Mouse (Mus musculus) hindbrain, embryonic 14.5 days (tissue): ENCODE results near the gene Fam234b. TPM values are rescaled to one million over a fixed set of nuclear protein-coding genes. Genes with fewer than 3 reads are reported as not detected.

Experiments
- ATAC-seq: fragments of 200-750 bp; cut with Nextera tagmentation; 2 replicates; pipeline ENCODE4 v1.8.0; 2017; ENCODE audit warnings: moderate number of reproducible peaks, mild to moderate bottlenecking, moderate TSS enrichment, moderate library complexity; ENCODE audit not compliant: low FRiP score
- DNase-seq: peaks from one replicate; pipeline ENCODE4 v3.0.0-alpha.2; 2015; ENCODE audit warnings: low spot score
- H3K27ac ChIP-seq: fragments of 300-500 bp; sonication (generic); 2 replicates; pipeline ENCODE4 v1.5.1; 2014; ENCODE audit warnings: mild to moderate bottlenecking, moderate library complexity
- H3K27me3 ChIP-seq: fragments of 300-500 bp; sonication (generic); 2 replicates; pipeline ENCODE4 v1.6.1; 2014; ENCODE audit warnings: mild to moderate bottlenecking, low read length, mixed read lengths; ENCODE audit not compliant: control insufficient read depth, insufficient read depth
- H3K36me3 ChIP-seq: fragments of 300-500 bp; sonication (generic); replicated peaks from 2 replicates; pipeline ENCODE4 v1.6.1; 2014; ENCODE audit not compliant: control insufficient read depth, insufficient read depth
- H3K4me1 ChIP-seq: fragments of 300-500 bp; sonication (generic); replicated peaks from 2 replicates; pipeline ENCODE4 v1.6.1; 2014; ENCODE audit warnings: antibody characterized with exemption, low read length, mixed read lengths; ENCODE audit not compliant: control insufficient read depth, insufficient read depth
- H3K4me2 ChIP-seq: fragments of 300-500 bp; sonication (generic); replicated peaks from 2 replicates; pipeline ENCODE4 v1.6.1; 2014; ENCODE audit warnings: mild to moderate bottlenecking, moderate library complexity
- H3K4me3 ChIP-seq: fragments of 300-500 bp; sonication (generic); replicated peaks from 2 replicates; pipeline ENCODE4 v1.5.1; 2014; ENCODE audit warnings: mild to moderate bottlenecking, low read length
- H3K9ac ChIP-seq: fragments of 300-500 bp; sonication (generic); 2 replicates; pipeline ENCODE4 v1.6.1; 2014
- H3K9me3 ChIP-seq: fragments of 300-500 bp; sonication (generic); 2 replicates; pipeline ENCODE4 v1.6.1; 2016; ENCODE audit warnings: low read length; ENCODE audit not compliant: control insufficient read depth
- WGBS: fragments of 180-500 bp; shearing (Covaris S2); extraction: QIAGEN DNeasy Blood & Tissue Kit; methylation state at CpG from one replicate; pipeline ENCODE4 v1.1.7; 2014; 5-methylcytosine and 5-hydroxymethylcytosine counted together
- polyA plus RNA-seq: library from polyadenylated mRNA; unstranded; fragments of >200 nt; fragmentation: Nextera tagmentation; extraction: Ambion mirVana; gene quantifications from 2 replicates; pipeline ENCODE4 v1.2.1, GENCODE M21; 2014

Gene Fam234b
- polyA plus RNA-seq, 1 experiment from 2014 or later: 117 TPM

- Histone ChIP-seq H3K36me3 (no peaks in the 10 kb centered on the region), H3K9ac (no peak overlapping the region), H3K27me3 (no peaks in the 10 kb centered on the region), H3K4me1 (0 out of 2 replicates have a peak, but pooled peaks cover 3% of the 10 kb centered on the region), H3K27ac (no peak overlapping the region), H3K4me2 (no peak overlapping the region), H3K4me3 (no peak overlapping the region), H3K9me3 (0 out of 2 replicates have a peak, but pooled peaks cover 3% of the 10 kb centered on the region)
- WGBS: 100% methylated on average over 1 of the region's 1 CpGs
- DNase-seq (no peak), ATAC-seq (no peak)
These were observed 68.3 kb downstream of the Fam234b start for GRCm38 (mm10) chr6:135266056-135266455.

- H3K27me3 ChIP-seq: no peaks in the 10 kb centered on the region
- H3K27ac ChIP-seq: no peak overlapping the region
- H3K4me2 ChIP-seq: no peak overlapping the region
- no peak for ATAC-seq
- 0 out of 2 replicates have a peak, but pooled peaks cover 3% of the 10 kb centered on the region for H3K9me3 ChIP-seq
- H3K4me1 ChIP-seq: 0 out of 2 replicates have a peak, but pooled peaks cover 3% of the 10 kb centered on the region
- no peaks in the 10 kb centered on the region for H3K36me3 ChIP-seq
- no peak overlapping the region for H3K4me3 ChIP-seq
- DNase-seq: no peak
- 86% methylated on average over 3 of the region's 3 CpGs for WGBS
- no peak overlapping the region for H3K9ac ChIP-seq
These were observed 69.4 kb downstream of the Fam234b start for GRCm38 (mm10) chr6:135267221-135267620.

GRCm38 (mm10) chr6:135268392-135268791 lies 70.6 kb downstream of the Fam234b start:
- Histone ChIP-seq H3K4me1 (0 out of 2 replicates have a peak, but pooled peaks cover 3% of the 10 kb centered on the region), H3K27me3 (no peaks in the 10 kb centered on the region), H3K27ac (no peak overlapping the region), H3K36me3 (no peaks in the 10 kb centered on the region), H3K4me3 (no peak overlapping the region), H3K9ac (no peak overlapping the region), H3K4me2 (no peak overlapping the region), H3K9me3 (0 out of 2 replicates have a peak, but pooled peaks cover 3% of the 10 kb centered on the region)
- DNase-seq (no peak), ATAC-seq (no peak)

- 48% methylated on average over 6 of the region's 6 CpGs for WGBS
- no peak overlapping the region for H3K4me3 ChIP-seq
- no peaks in the 10 kb centered on the region for H3K27me3 ChIP-seq
- no peak overlapping the region for H3K9ac ChIP-seq
- 0 out of 2 replicates have a peak, but pooled peaks cover 3% of the 10 kb centered on the region for H3K4me1 ChIP-seq
- no peak overlapping the region for H3K27ac ChIP-seq
- H3K9me3 ChIP-seq: no peaks in the 10 kb centered on the region
- DNase-seq (no peak), ATAC-seq (no peak)
- H3K4me2 ChIP-seq: no peak overlapping the region
- H3K36me3 ChIP-seq: no peaks in the 10 kb centered on the region
These were observed 71.8 kb downstream of the Fam234b start for GRCm38 (mm10) chr6:135269626-135270025.

GRCm38 (mm10) chr6:135271761-135272160 lies 74.0 kb downstream of the Fam234b start:
- Histone ChIP-seq H3K9me3 (no peaks in the 10 kb centered on the region), H3K4me3 (no peak overlapping the region), H3K36me3 (no peaks in the 10 kb centered on the region), H3K27me3 (no peaks in the 10 kb centered on the region), H3K4me1 (peaks cover 6% of the 10 kb centered on the region; the same call in 1 of the 2 replicates), H3K27ac (no peak overlapping the region), H3K9ac (no peak overlapping the region), H3K4me2 (no peak overlapping the region)
- 65% methylated on average over 2 of the region's 2 CpGs for WGBS
- no peak for ATAC-seq
- no peak for DNase-seq

- no peak overlapping the region for H3K4me3 ChIP-seq
- H3K4me1 ChIP-seq: peaks cover 6% of the 10 kb centered on the region; the same call in 1 of the 2 replicates
- DNase-seq (no peak), ATAC-seq (no peak)
- H3K27me3 ChIP-seq: no peaks in the 10 kb centered on the region
- WGBS: 94% methylated on average over 6 of the region's 6 CpGs
- H3K9me3 ChIP-seq: no peaks in the 10 kb centered on the region
- H3K36me3 ChIP-seq: no peaks in the 10 kb centered on the region
- no peak overlapping the region for H3K4me2 ChIP-seq
- H3K9ac ChIP-seq: no peak overlapping the region
- H3K27ac ChIP-seq: no peak overlapping the region
These were observed 75.3 kb downstream of the Fam234b start for GRCm38 (mm10) chr6:135273066-135273465.

- DNase-seq: no peak
- 62% methylated on average over 4 of the region's 4 CpGs for WGBS
These were observed 77.5 kb downstream of the Fam234b start for GRCm38 (mm10) chr6:135275231-135275630.

GRCm38 (mm10) chr6:135276474-135277295 lies 78.9 kb downstream of the Fam234b start:
- no peak overlapping the region for H3K4me3 ChIP-seq
- no peak overlapping the region for H3K27ac ChIP-seq
- ATAC-seq (no peak), DNase-seq (no peak)
- H3K27me3 ChIP-seq: no peaks in the 10 kb centered on the region
- H3K36me3 ChIP-seq: no peaks in the 10 kb centered on the region
- H3K9ac ChIP-seq: no peak overlapping the region
- no peak overlapping the region for H3K4me2 ChIP-seq
- H3K9me3 ChIP-seq: no peaks in the 10 kb centered on the region
- peaks cover 3% of the 10 kb centered on the region; the same call in 1 of the 2 replicates for H3K4me1 ChIP-seq
- WGBS: 76% methylated on average over 6 of the region's 6 CpGs

More at GRCm38 (mm10) chr6:135275231-135275630, 77.5 kb downstream of the Fam234b start:
- Histone ChIP-seq H3K4me1 (peaks cover 6% of the 10 kb centered on the region; the same call in 1 of the 2 replicates), H3K9ac (no peak overlapping the region), H3K27ac (no peak overlapping the region), H3K4me2 (no peak overlapping the region), H3K9me3 (no peaks in the 10 kb centered on the region), H3K4me3 (no peak overlapping the region), H3K36me3 (no peaks in the 10 kb centered on the region), H3K27me3 (no peaks in the 10 kb centered on the region)
- ATAC-seq: no peak

GRCm38 (mm10) chr6:135278302-135278701 lies 80.5 kb downstream of the Fam234b start:
- Histone ChIP-seq H3K27ac (no peak overlapping the region), H3K4me3 (no peak overlapping the region), H3K36me3 (no peaks in the 10 kb centered on the region), H3K9ac (no peak overlapping the region), H3K27me3 (no peaks in the 10 kb centered on the region), H3K4me2 (no peak overlapping the region), H3K4me1 (peaks cover 3% of the 10 kb centered on the region; the same call in 1 of the 2 replicates), H3K9me3 (no peaks in the 10 kb centered on the region)
- DNase-seq (no peak), ATAC-seq (no peak)
- 92% methylated on average over 6 of the region's 6 CpGs for WGBS
